ENCODE assay signal across 9 mouse cellular contexts in the genomic region with DNA sequence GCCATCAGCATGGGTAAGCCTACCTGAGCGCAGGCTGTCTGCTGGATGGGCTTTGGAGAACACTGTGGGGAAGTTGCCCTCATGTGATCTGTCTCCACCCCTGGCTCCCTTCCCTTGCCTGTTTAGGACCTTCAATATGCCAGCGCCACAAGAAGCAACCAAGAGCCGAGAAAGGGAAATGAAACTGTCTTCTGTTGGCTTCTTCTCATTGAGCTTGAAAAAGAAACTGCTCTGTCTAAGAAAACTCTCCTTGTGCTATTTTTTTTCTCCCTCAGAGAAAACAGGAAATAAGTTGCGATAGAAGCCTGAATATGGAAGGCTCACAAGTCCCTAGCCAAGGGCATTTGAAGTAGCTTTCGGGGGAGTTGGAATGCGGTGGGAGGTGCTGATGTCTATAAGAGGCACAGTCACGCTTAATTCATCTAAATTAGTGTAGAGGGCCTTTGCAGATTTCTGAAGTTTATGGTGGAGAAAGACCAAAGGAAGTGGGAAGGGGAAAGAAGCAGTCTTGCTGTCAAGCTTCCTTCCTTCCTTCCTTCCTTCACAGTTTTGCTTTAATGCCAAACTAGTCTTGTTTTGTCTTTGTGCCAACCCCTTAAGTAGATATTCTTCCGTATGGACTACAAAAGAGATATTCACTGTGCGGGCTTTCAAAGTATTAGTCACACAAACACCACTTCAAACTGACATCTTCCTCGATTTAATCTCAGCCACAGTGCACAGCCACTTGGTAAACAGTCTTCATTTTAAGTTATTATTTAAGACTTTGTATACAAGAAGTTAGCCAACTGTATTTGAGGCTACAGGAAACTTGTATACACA. TPM values are rescaled to one million over a fixed set of nuclear protein-coding genes. Genes with fewer than 3 reads are reported as not detected.
DNase-seq lines count a peak whose midpoint lies in the region; ATAC-seq and TF ChIP-seq lines count a peak whose summit lies in the region.
"Had no signal": no experiment of that assay in that cellular context is flagged by ENCODE, and none has a peak within 500 bp of the region (broad histone marks: within the 10 kb centered on the region; RNA-seq: fewer than 3 reads in every experiment).

No protein-coding gene starts in this region.

- WGBS in lung, adult 2 months: 9% methylated on average over 10 of the region's 10 CpGs
- WGBS in cerebellum, adult 2 months: 53% methylated on average over 10 of the region's 10 CpGs

- H3K4me1 ChIP-seq in lung, adult 2 months (ENCODE audit: control insufficient read depth, insufficient read depth, low read length): peaks cover 8% of the 10 kb centered on the region
- H3K4me1 ChIP-seq in brown adipose tissue, adult 24 weeks (ENCODE audit: control insufficient read depth, insufficient read depth, insufficient read length, low read length): 0 out of 2 replicates have a peak, but pooled peaks cover 2% of the 10 kb centered on the region
- no peaks in the 10 kb centered on the region for H3K4me1 ChIP-seq in cerebellum, adult 2 months (ENCODE audit: control insufficient read depth, insufficient read depth, low read length)

- no peak for TF ChIP-seq POLR2A in lung, adult 2 months (IDR thresholded peaks at IDR 0.05; ENCODE audit: borderline replicate concordance, extremely low read depth, low read depth, low read length)
- TF ChIP-seq POLR2A in cerebellum, adult 2 months (IDR thresholded peaks at IDR 0.05; ENCODE audit: borderline replicate concordance, insufficient read depth, low read length): no peak

- ATAC-seq in inflammation-experienced regulatory T-cells, adult 6 months: peak; percentile 60

- H3K27ac ChIP-seq in brown adipose tissue, adult 24 weeks (replicated peaks; ENCODE audit: low read depth, low read length): 0 out of 2 replicates have a peak overlapping the region, but pooled peaks have one; percentile 0
- no peak overlapping the region; the same call in 1 of the 2 replicates for H3K27ac ChIP-seq in cerebellum, adult 2 months (ENCODE audit: insufficient read depth, low read length)
- H3K27ac ChIP-seq: limb, embryonic 13.5 days had no signal

- no peak for TF ChIP-seq CTCF in lung, adult 2 months (IDR thresholded peaks at IDR 0.05; ENCODE audit: insufficient read depth, low read length)
- no peak for TF ChIP-seq CTCF in cerebellum, adult 2 months (IDR thresholded peaks at IDR 0.05; ENCODE audit: borderline replicate concordance, insufficient read depth, low read depth, low read length)

- peak; percentile 38 to 44 for DNase-seq in lung, adult 18-20 months
- DNase-seq in lung, adult 2 months: no peak
- DNase-seq in lung, postnatal 25 days (ENCODE audit: low spot score): peak; percentile 59
- DNase-seq in ovary, adult 18-20 months (ENCODE audit: low spot score): no peak
- no peak for DNase-seq in gastrocnemius, postnatal 10 days
- DNase-seq in cerebellum, adult 2 months: no peak

- no peaks in the 10 kb centered on the region for H3K27me3 ChIP-seq in cerebellum, adult 2 months (ENCODE audit: control insufficient read depth, insufficient read depth, low read length)
- H3K27me3 ChIP-seq: limb, embryonic 13.5 days had no signal

- H3K4me3 ChIP-seq in lung, adult 2 months (replicated peaks; ENCODE audit: extremely low read depth, low read depth, low read length): no peak overlapping the region
- no peak overlapping the region for H3K4me3 ChIP-seq in brown adipose tissue, adult 24 weeks (ENCODE audit: insufficient read depth, low read depth, low read length)
- H3K4me3 ChIP-seq in cerebellum, adult 2 months (replicated peaks; ENCODE audit: insufficient read depth, low read depth, low read length): no peak overlapping the region
- H3K4me3 ChIP-seq: limb, embryonic 13.5 days had no signal

RNA-seq across cellular contexts. Expression of a gene that starts 18.3 kb away (rescaled TPM):
- polyA plus RNA-seq in lung, adult 2 months (2012; rRNA removed): 3.0 TPM in 2 replicates
- polyA plus RNA-seq in brown adipose tissue, adult 24 weeks (2012; ENCODE audit: insufficient read depth, insufficient read length, missing spikeins): 1.3 TPM in 1 of 2 replicates, not detected in the other
- under 1 TPM in 1 of 3 experiments, not detected in 2; 0.60 TPM for polyA plus RNA-seq in inflammation-experienced regulatory T-cells, adult 6 months (2017; shearing (Covaris generic))
- total RNA-seq in gastrocnemius, postnatal 10 days (2021): 1 to 10 TPM in 1 of 2 experiments, under 1 TPM in 1; 0.59 to 1.1 TPM
- 3.7 and 4.1 TPM in 2 replicates for polyA plus RNA-seq in cerebellum, adult 2 months (2012; rRNA removed)

RNA-seq across cellular contexts. Expression of a gene that starts 33.7 kb away (rescaled TPM):
- 3.0 and 4.6 TPM in 2 replicates for polyA plus RNA-seq in lung, adult 2 months (2012; rRNA removed)
- 2.4 and 3.3 TPM in 2 replicates for polyA plus RNA-seq in brown adipose tissue, adult 24 weeks (2012; ENCODE audit: insufficient read depth, insufficient read length, missing spikeins)
- polyA plus RNA-seq in inflammation-experienced regulatory T-cells, adult 6 months (2017; shearing (Covaris generic)): under 1 TPM in 2 of 3 experiments, not detected in 1; 0.31 to 0.44 TPM
- total RNA-seq in gastrocnemius, postnatal 10 days (2021): 1 to 10 TPM; 2.4 to 2.9 TPM
- polyA plus RNA-seq in cerebellum, adult 2 months (2012; rRNA removed): 16.1 and 17.5 TPM in 2 replicates

RNA-seq across cellular contexts. Expression of a gene that starts 34.0 kb away (rescaled TPM):
- polyA plus RNA-seq in lung, adult 2 months (2012; rRNA removed): 5.2 TPM in 1 of 2 replicates, not detected in the other
- not detected in 2 replicates for polyA plus RNA-seq in brown adipose tissue, adult 24 weeks (2012; ENCODE audit: insufficient read depth, insufficient read length, missing spikeins)
- not detected for polyA plus RNA-seq in inflammation-experienced regulatory T-cells, adult 6 months (2017; shearing (Covaris generic))
- total RNA-seq in gastrocnemius, postnatal 10 days (2021): not detected
- not detected in 2 replicates for polyA plus RNA-seq in cerebellum, adult 2 months (2012; rRNA removed)

Comparison
In these comparisons a context has a peak if more than half of its experiments do, and no peak if none do; other contexts are left out.
1. DNase-seq: peak in lung, adult 18-20 months (2 of 2) and lung, postnatal 25 days (single experiment); none in lung, adult 2 months (single experiment), ovary, adult 18-20 months (single experiment), gastrocnemius, postnatal 10 days (single experiment) and cerebellum, adult 2 months (0 of 2).